Mouse (Mus musculus): Measurements from ENCODE around the gene Cubn. TPM values are rescaled to one million over a fixed set of nuclear protein-coding genes. Genes with fewer than 3 reads are reported as not detected.

Gene Cubn
- polyA plus RNA-seq, 1 experiment from 2014 or later = 1.5 TPM

DNA sequence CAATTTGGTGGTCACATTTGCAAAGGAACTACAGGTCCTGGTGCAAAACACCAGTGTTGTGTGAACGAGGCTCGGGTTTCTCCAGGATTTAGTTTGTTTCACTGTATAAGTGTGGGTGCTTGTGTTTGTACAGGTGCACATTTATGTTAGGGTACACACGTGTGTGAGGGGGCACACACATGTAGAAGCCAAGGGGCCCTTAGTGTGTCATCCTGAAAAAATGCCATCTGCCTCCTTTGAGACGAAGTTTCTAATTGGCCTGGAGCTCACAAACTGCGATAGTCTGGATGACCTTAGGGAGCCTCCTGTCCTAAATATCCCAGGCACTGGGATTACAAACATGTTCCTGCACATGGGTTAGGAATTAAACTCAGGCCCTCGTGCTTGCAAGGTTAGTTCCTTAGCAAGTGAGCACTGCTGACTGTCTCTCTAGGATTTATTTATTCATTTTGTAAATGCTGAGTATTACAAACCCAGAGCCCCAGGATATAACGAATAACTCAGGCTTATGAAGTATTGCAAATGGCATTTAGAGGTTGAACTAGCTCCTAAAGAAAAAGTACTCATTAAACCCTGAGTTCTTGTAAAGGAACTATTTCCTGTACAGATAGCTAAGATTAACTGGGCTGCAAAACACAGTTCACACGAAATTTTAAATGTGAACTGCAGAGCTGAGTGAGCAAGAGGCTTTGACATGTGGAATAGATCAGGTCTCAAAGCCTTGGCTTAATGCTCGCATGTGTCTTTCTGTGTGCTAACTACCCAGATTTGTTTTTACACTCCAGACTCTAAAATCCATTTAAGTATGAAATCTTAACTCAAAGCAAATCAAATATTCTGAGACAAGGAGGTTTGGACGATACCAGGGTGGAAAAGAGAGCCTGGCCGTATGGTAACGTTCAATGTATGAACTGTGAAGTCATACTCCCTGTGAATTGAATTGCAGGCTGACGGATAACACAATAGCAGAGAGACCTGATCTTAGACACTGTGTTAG is 39.8 kb downstream of the Cubn start:
- Histone ChIP-seq H3K4me1 (ENCODE audit: insufficient read depth) (no peaks in the 10 kb centered on the region), H3K9ac (no peak overlapping the region), H3K9me3 (ENCODE audit: low read depth, low read length) (no peaks in the 10 kb centered on the region), H3K4me3 (ENCODE audit: low read depth, low read length) (no peak overlapping the region), H3K27ac (ENCODE audit: low read depth) (no peak overlapping the region), H3K27me3 (ENCODE audit: insufficient read depth, low read length) (no peaks in the 10 kb centered on the region), H3K36me3 (ENCODE audit: insufficient read depth) (no peaks in the 10 kb centered on the region), H3K4me2 (no peak overlapping the region)
- DNase-seq = no peak
- WGBS = 54% methylated on average over 13 of the region's 13 CpGs
- ATAC-seq (ENCODE audit: insufficient read depth) = no peak
- TF ChIP-seq CTCF (IDR thresholded peaks at IDR 0.05; ENCODE audit: low read depth) = no peak

DNA sequence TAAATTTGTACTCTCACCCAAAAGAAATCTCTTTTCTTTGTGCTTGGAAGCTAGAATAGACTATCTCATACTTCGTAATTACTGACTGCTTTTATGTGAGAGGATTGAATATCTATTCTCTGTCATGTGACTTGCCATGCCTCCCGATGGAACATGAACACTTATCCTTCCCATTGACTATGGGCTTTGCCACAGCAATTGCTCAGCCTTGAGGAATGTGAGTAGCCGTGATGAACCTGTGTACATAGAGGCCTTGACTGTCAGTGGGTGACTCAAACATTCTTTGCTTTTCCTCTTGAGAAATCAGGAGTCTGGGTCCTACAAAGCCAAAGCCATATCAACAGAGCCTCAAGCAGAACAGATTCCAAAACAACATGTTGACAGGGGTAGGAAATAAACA is 40.7 kb downstream of the Cubn start:
- 60% methylated on average over 3 of the region's 3 CpGs for WGBS
- no peaks in the 10 kb centered on the region for H3K4me1 ChIP-seq (ENCODE audit: insufficient read depth)
- no peak for TF ChIP-seq CTCF (IDR thresholded peaks at IDR 0.05; ENCODE audit: low read depth)
- no peaks in the 10 kb centered on the region for H3K9me3 ChIP-seq (ENCODE audit: low read depth, low read length)
- ATAC-seq (ENCODE audit: insufficient read depth) (no peak), DNase-seq (no peak)
- no peak overlapping the region for H3K27ac ChIP-seq (ENCODE audit: low read depth)
- no peaks in the 10 kb centered on the region for H3K27me3 ChIP-seq (ENCODE audit: insufficient read depth, low read length)
- H3K4me2 ChIP-seq = no peak overlapping the region
- H3K4me3 ChIP-seq (ENCODE audit: low read depth, low read length) = no peak overlapping the region
- no peaks in the 10 kb centered on the region for H3K36me3 ChIP-seq (ENCODE audit: insufficient read depth)
- H3K9ac ChIP-seq = no peak overlapping the region

GRCm38 (mm10) chr2:13450470-13450869 is 41.1 kb downstream of the Cubn start:
- Histone ChIP-seq H3K4me2 (no peak overlapping the region), H3K36me3 (ENCODE audit: insufficient read depth) (no peaks in the 10 kb centered on the region), H3K27ac (ENCODE audit: low read depth) (no peak overlapping the region), H3K4me1 (ENCODE audit: insufficient read depth) (no peaks in the 10 kb centered on the region), H3K9me3 (ENCODE audit: low read depth, low read length) (no peaks in the 10 kb centered on the region), H3K9ac (no peak overlapping the region), H3K4me3 (ENCODE audit: low read depth, low read length) (no peak overlapping the region), H3K27me3 (ENCODE audit: insufficient read depth, low read length) (no peaks in the 10 kb centered on the region)
- no peak for TF ChIP-seq CTCF (IDR thresholded peaks at IDR 0.05; ENCODE audit: low read depth)
- DNase-seq (no peak), ATAC-seq (ENCODE audit: insufficient read depth) (no peak)
- WGBS = 54% methylated on average over 2 of the region's 2 CpGs

DNA sequence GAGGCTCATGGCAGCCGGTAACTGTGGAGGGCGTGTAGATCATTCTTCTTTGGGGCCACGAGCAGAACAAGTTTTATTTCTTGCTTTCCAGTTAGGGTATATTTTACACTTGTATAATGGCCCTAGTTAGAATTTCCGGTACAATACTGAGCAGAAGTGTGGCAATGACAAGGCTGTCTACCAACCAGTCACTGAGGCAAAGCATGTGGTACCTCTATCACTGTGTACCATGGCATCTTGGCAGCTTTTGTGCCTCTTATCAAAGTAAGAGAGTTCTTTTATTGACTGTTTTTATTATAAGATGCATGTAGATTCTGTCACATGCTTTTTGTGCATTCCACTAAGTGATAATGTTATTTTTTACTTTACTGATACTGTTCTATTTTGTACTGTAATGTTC is 46.5 kb downstream of the Cubn start:
- Histone ChIP-seq H3K4me3 (ENCODE audit: low read depth, low read length) (no peak overlapping the region), H3K27me3 (ENCODE audit: insufficient read depth, low read length) (no peaks in the 10 kb centered on the region), H3K27ac (ENCODE audit: low read depth) (no peak overlapping the region), H3K9ac (no peak overlapping the region), H3K4me2 (no peak overlapping the region), H3K36me3 (ENCODE audit: insufficient read depth) (no peaks in the 10 kb centered on the region), H3K9me3 (ENCODE audit: low read depth, low read length) (no peaks in the 10 kb centered on the region), H3K4me1 (ENCODE audit: insufficient read depth) (no peaks in the 10 kb centered on the region)
- DNase-seq (no peak), ATAC-seq (ENCODE audit: insufficient read depth) (no peak)
- 84% methylated on average over 4 of the region's 4 CpGs for WGBS
- TF ChIP-seq CTCF (IDR thresholded peaks at IDR 0.05; ENCODE audit: low read depth) = no peak

- H3K4me1 ChIP-seq (ENCODE audit: insufficient read depth) = no peaks in the 10 kb centered on the region
- no peak overlapping the region for H3K9ac ChIP-seq
- H3K9me3 ChIP-seq (ENCODE audit: low read depth, low read length) = no peaks in the 10 kb centered on the region
- no peaks in the 10 kb centered on the region for H3K27me3 ChIP-seq (ENCODE audit: insufficient read depth, low read length)
- TF ChIP-seq CTCF (IDR thresholded peaks at IDR 0.05; ENCODE audit: low read depth) = no peak
- no peak overlapping the region for H3K4me3 ChIP-seq (ENCODE audit: low read depth, low read length)
- H3K4me2 ChIP-seq = no peak overlapping the region
- ATAC-seq (ENCODE audit: insufficient read depth) (no peak), DNase-seq (no peak)
- H3K36me3 ChIP-seq (ENCODE audit: insufficient read depth) = no peaks in the 10 kb centered on the region
- 67% methylated on average over 1 of the region's 1 CpGs for WGBS
- no peak overlapping the region for H3K27ac ChIP-seq (ENCODE audit: low read depth)
Observed at GRCm38 (mm10) chr2:13438983-13439382, 52.6 kb downstream of the Cubn start.

DNA sequence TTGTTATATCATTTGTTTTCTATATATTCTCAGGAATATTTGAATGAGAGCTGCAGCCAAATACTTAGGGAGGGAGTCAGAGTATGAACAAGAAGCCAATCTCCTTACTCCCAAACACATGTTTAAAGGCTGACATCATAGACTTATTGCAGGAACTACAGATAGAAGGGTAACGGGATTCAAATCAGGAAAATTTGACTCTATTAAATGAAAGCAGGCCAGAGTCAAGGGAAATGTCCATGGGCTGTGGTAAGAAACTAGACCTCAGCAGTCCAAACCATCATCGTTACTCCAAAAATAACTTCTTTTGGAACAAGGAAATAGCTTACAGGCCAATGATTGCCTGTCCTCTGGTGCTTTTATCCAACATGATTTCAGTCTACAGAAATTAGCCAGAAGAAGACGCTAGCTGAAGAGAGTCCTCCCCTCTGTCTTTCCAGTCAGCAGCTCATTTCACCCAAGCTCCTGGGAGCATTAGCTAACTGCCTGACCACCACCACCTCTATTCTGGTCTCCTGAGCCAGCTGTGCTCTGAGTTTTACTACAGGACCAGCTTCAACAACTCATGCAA is 53.3 kb downstream of the Cubn start:
- H3K9ac ChIP-seq = no peak overlapping the region
- H3K36me3 ChIP-seq (ENCODE audit: insufficient read depth) = no peaks in the 10 kb centered on the region
- H3K27ac ChIP-seq (ENCODE audit: low read depth) = 0 out of 2 replicates have a peak overlapping the region, but pooled peaks have one; percentile 6
- no peak for TF ChIP-seq CTCF (IDR thresholded peaks at IDR 0.05; ENCODE audit: low read depth)
- ATAC-seq (ENCODE audit: insufficient read depth) (no peak), DNase-seq (no peak)
- WGBS = 81% methylated on average over 3 of the region's 3 CpGs
- no peak overlapping the region for H3K4me3 ChIP-seq (ENCODE audit: low read depth, low read length)
- H3K9me3 ChIP-seq (ENCODE audit: low read depth, low read length) = no peaks in the 10 kb centered on the region
- H3K27me3 ChIP-seq (ENCODE audit: insufficient read depth, low read length) = no peaks in the 10 kb centered on the region
- no peak overlapping the region for H3K4me2 ChIP-seq
- no peaks in the 10 kb centered on the region for H3K4me1 ChIP-seq (ENCODE audit: insufficient read depth)

DNA sequence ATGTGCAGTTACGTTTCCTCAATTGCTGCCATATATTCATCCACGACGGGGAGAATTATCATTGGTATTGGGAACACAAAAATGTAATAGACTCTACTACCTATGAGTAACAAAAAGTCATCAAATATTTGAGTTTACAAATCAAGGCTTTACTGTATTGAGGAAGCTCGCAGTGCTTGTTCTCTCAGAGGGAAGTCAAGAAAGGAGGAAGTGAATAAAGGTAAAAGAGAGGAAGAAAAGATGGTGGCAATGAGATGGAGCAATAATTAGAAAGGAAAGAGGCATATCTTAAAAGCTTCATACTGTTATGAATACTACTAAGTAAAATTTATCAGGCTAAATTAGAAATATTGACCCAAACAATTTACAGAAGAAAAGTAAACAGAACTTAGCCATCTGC is 59.6 kb downstream of the Cubn start:
- no peak for ATAC-seq (ENCODE audit: insufficient read depth)
- Histone ChIP-seq H3K9me3 (ENCODE audit: low read depth, low read length) (no peaks in the 10 kb centered on the region), H3K4me3 (ENCODE audit: low read depth, low read length) (no peak overlapping the region), H3K27ac (ENCODE audit: low read depth) (no peak overlapping the region), H3K36me3 (ENCODE audit: insufficient read depth) (no peaks in the 10 kb centered on the region), H3K4me2 (no peak overlapping the region), H3K27me3 (ENCODE audit: insufficient read depth, low read length) (no peaks in the 10 kb centered on the region), H3K9ac (no peak overlapping the region), H3K4me1 (ENCODE audit: insufficient read depth) (no peaks in the 10 kb centered on the region)
- TF ChIP-seq CTCF (IDR thresholded peaks at IDR 0.05; ENCODE audit: low read depth) = no peak
- DNase-seq = no peak
- 72% methylated on average over 4 of the region's 4 CpGs for WGBS
